Mouse (Mus musculus): ENCODE measurements at regions not wholly inside any gene's neighbourhood (a gene's known extent, or its start where the extent isn't known, plus 50 kb on each side); places are given as distances from the start of the nearest gene placed in this dataset.

DNA sequence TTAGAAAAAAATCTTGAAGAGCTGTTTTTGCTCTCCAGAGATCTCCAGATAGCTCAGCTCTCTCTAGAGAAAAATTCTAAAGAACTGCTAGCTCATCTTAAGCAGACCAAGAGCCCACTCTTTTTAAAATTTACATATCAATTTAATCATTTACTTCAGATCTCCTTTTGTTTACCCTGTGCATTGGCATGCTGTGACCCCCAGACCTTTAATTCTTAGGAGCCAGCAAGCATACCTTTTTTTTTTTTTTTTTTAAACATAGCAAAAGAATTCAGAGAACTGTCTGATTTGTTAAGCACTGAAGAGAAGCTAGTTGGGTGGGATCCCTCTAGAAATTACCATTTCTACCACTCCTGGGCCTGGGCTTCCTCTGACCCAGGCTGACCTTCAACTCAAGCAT is 285.5 kb upstream of the Klf12 start:
- no peak for DNase-seq (ENCODE audit: low spot score)
- Histone ChIP-seq H3K4me3 (ENCODE audit: low read depth, low read length) (no peak overlapping the region), H3K27ac (replicated peaks; ENCODE audit: low read depth, low read length) (no peak overlapping the region), H3K27me3 (ENCODE audit: control insufficient read depth, insufficient read depth, low read length) (no peaks in the 10 kb centered on the region), H3K36me3 (ENCODE audit: control insufficient read depth, insufficient read depth, low read length) (no peaks in the 10 kb centered on the region), H3K9ac (ENCODE audit: low read length) (no peak overlapping the region), H3K9me3 (ENCODE audit: control insufficient read depth, low read length) (no peaks in the 10 kb centered on the region), H3K4me1 (ENCODE audit: control insufficient read depth, insufficient read depth, low read length) (no peaks in the 10 kb centered on the region), H3K4me2 (ENCODE audit: low read depth, severe bottlenecking) (no peak overlapping the region)
- no peak for ATAC-seq (ENCODE audit: insufficient number of reproducible peaks, low FRiP score, low TSS enrichment, low read depth)

DNA sequence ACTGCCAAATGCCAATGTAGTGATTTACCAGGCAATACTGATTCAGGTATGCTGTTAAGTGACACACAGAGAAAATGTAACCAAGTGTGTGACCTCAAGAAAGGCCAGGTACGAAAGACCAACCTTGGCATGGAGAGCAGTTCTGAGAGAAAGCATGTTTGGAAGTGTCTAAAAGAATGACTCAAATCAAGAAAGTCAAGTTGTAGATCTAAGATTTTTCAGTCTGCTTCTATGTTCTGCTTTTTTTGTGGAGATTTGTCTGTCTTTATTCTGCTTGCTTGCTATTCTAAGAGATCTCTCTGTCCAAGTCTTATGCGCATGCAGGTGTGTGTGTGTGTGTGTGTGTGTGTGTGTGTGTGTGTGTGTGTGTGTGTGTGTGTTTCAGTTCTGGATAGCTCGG is 277.4 kb upstream of the Klf12 start:
- no peak overlapping the region for H3K27ac ChIP-seq (replicated peaks; ENCODE audit: low read depth, low read length)
- H3K9ac ChIP-seq (ENCODE audit: low read length), result no peak overlapping the region
- 90% methylated on average over 3 of the region's 3 CpGs for WGBS
- ATAC-seq (ENCODE audit: insufficient number of reproducible peaks, low FRiP score, low TSS enrichment, low read depth), result no peak
- H3K4me3 ChIP-seq (ENCODE audit: low read depth, low read length), result no peak overlapping the region
- H3K4me2 ChIP-seq (ENCODE audit: low read depth, severe bottlenecking), result no peak overlapping the region
- no peaks in the 10 kb centered on the region for H3K27me3 ChIP-seq (ENCODE audit: control insufficient read depth, insufficient read depth, low read length)
- H3K36me3 ChIP-seq (ENCODE audit: control insufficient read depth, insufficient read depth, low read length), result no peaks in the 10 kb centered on the region
- no peaks in the 10 kb centered on the region for H3K4me1 ChIP-seq (ENCODE audit: control insufficient read depth, insufficient read depth, low read length)
- no peak for DNase-seq (ENCODE audit: low spot score)
- H3K9me3 ChIP-seq (ENCODE audit: control insufficient read depth, low read length), result no peaks in the 10 kb centered on the region

DNA sequence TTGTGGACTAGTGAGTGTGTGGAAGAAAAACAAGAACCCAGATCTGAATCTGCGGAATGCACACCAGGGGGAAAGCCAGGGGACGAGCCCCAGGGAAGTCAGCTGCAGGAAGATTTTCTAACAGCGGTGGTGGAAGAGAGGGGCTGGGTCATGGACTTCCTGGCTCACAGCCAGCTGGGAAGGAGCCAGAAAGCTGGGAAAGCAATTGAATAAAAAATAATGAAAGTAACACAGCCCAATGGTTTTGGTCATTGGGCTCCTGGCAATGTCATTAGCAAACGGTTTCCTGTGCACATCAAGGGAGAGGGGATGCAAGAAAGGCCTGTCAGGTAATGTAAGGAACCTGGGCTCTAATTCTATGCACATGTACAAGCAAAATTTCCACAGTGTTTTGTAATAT is 273.9 kb upstream of the Klf12 start:
- Histone ChIP-seq H3K27ac (replicated peaks; ENCODE audit: low read depth, low read length) (no peak overlapping the region), H3K4me3 (ENCODE audit: low read depth, low read length) (no peak overlapping the region), H3K4me1 (ENCODE audit: control insufficient read depth, insufficient read depth, low read length) (no peaks in the 10 kb centered on the region), H3K27me3 (ENCODE audit: control insufficient read depth, insufficient read depth, low read length) (no peaks in the 10 kb centered on the region), H3K9me3 (ENCODE audit: control insufficient read depth, low read length) (no peaks in the 10 kb centered on the region), H3K4me2 (ENCODE audit: low read depth, severe bottlenecking) (no peak overlapping the region), H3K9ac (ENCODE audit: low read length) (no peak overlapping the region), H3K36me3 (ENCODE audit: control insufficient read depth, insufficient read depth, low read length) (no peaks in the 10 kb centered on the region)
- 14% methylated on average over 4 of the region's 4 CpGs for WGBS
- peak; percentile 79 for DNase-seq (ENCODE audit: low spot score)
- ATAC-seq (ENCODE audit: insufficient number of reproducible peaks, low FRiP score, low TSS enrichment, low read depth), result peak; percentile 75; the same call in 1 of the 2 replicates

DNA sequence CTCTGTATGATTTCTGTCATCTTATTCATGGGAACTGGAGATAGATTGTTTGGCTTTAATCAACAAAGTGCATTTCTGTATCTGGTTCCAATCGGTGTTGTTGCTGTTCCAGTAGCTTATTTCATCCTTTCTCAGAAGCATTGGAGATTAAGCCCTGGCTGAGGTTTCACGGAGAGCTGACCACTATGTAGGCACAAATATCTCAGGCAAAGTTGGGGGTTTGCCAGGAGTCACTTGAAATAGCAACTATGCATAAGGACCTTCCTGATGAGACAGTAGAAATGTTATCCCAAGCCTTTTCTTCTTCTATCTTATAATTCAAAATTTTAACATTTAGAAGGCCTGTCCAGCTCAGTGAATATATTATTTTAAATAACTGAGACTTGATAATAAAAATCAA is 268.0 kb upstream of the Klf12 start:
- no peak overlapping the region for H3K27ac ChIP-seq (replicated peaks; ENCODE audit: low read depth, low read length)
- no peak overlapping the region for H3K4me2 ChIP-seq (ENCODE audit: low read depth, severe bottlenecking)
- no peak overlapping the region for H3K4me3 ChIP-seq (ENCODE audit: low read depth, low read length)
- no peaks in the 10 kb centered on the region for H3K9me3 ChIP-seq (ENCODE audit: control insufficient read depth, low read length)
- DNase-seq (ENCODE audit: low spot score), result no peak
- 82% methylated on average over 2 of the region's 2 CpGs for WGBS
- H3K9ac ChIP-seq (ENCODE audit: low read length), result no peak overlapping the region
- no peaks in the 10 kb centered on the region for H3K4me1 ChIP-seq (ENCODE audit: control insufficient read depth, insufficient read depth, low read length)
- ATAC-seq (ENCODE audit: insufficient number of reproducible peaks, low FRiP score, low TSS enrichment, low read depth), result no peak
- H3K27me3 ChIP-seq (ENCODE audit: control insufficient read depth, insufficient read depth, low read length), result no peaks in the 10 kb centered on the region
- no peaks in the 10 kb centered on the region for H3K36me3 ChIP-seq (ENCODE audit: control insufficient read depth, insufficient read depth, low read length)

DNA sequence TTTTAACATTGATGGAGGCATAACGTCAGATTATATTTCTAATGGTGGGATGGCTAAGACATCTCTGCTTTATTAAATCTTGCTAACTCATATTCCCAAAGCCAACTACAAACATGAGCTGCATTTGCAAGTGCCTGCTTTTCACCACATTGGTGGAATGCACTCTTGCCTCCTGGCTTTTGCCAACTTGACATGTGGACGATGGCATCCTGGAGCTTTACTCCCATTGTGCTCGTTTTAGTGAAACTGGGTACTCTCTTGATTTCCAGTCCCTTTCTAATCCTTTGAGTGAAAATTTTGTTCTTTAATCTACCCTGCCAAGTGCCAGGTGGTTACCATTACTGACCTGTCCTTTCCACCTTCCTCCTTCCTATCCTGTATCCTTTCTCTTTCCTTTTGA is 265.8 kb upstream of the Klf12 start:
- ATAC-seq (ENCODE audit: insufficient number of reproducible peaks, low FRiP score, low TSS enrichment, low read depth), result no peak
- Histone ChIP-seq H3K4me3 (ENCODE audit: low read depth, low read length) (no peak overlapping the region), H3K9me3 (ENCODE audit: control insufficient read depth, low read length) (no peaks in the 10 kb centered on the region), H3K4me1 (ENCODE audit: control insufficient read depth, insufficient read depth, low read length) (no peaks in the 10 kb centered on the region), H3K27ac (replicated peaks; ENCODE audit: low read depth, low read length) (no peak overlapping the region), H3K9ac (ENCODE audit: low read length) (no peak overlapping the region), H3K27me3 (ENCODE audit: control insufficient read depth, insufficient read depth, low read length) (no peaks in the 10 kb centered on the region), H3K4me2 (ENCODE audit: low read depth, severe bottlenecking) (no peak overlapping the region), H3K36me3 (ENCODE audit: control insufficient read depth, insufficient read depth, low read length) (no peaks in the 10 kb centered on the region)
- WGBS, result 80% methylated on average over 3 of the region's 3 CpGs
- no peak for DNase-seq (ENCODE audit: low spot score)

DNA sequence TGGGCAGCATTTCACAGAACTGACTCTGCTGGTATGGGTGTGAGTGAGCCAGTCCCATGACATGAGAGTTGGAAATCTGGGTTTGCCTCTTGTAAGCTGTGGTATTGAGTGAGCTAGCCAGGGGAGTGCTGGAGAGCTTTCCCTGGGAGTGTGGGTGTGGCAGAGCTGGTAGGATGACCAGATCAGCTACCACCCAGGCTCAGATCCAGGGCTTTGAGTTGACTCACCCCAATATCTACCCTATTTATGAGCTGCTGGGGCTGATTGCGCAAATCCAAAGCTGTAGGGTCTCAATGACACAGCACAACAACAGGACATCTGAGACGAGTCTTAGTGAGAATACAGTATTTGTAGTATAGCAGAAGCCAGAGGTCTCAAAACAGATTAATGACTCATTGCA is 245.7 kb upstream of the Klf12 start:
- H3K4me3 ChIP-seq (ENCODE audit: low read depth, low read length), result no peak overlapping the region
- WGBS, result 84% methylated on average over 2 of the region's 2 CpGs
- no peaks in the 10 kb centered on the region for H3K27me3 ChIP-seq (ENCODE audit: control insufficient read depth, insufficient read depth, low read length)
- DNase-seq (ENCODE audit: low spot score) (no peak), ATAC-seq (ENCODE audit: insufficient number of reproducible peaks, low FRiP score, low TSS enrichment, low read depth) (no peak)
- H3K4me1 ChIP-seq (ENCODE audit: control insufficient read depth, insufficient read depth, low read length), result no peaks in the 10 kb centered on the region
- H3K27ac ChIP-seq (replicated peaks; ENCODE audit: low read depth, low read length), result no peak overlapping the region
- H3K9me3 ChIP-seq (ENCODE audit: control insufficient read depth, low read length), result no peaks in the 10 kb centered on the region
- H3K36me3 ChIP-seq (ENCODE audit: control insufficient read depth, insufficient read depth, low read length), result no peaks in the 10 kb centered on the region
- no peak overlapping the region for H3K9ac ChIP-seq (ENCODE audit: low read length)
- no peak overlapping the region for H3K4me2 ChIP-seq (ENCODE audit: low read depth, severe bottlenecking)

DNA sequence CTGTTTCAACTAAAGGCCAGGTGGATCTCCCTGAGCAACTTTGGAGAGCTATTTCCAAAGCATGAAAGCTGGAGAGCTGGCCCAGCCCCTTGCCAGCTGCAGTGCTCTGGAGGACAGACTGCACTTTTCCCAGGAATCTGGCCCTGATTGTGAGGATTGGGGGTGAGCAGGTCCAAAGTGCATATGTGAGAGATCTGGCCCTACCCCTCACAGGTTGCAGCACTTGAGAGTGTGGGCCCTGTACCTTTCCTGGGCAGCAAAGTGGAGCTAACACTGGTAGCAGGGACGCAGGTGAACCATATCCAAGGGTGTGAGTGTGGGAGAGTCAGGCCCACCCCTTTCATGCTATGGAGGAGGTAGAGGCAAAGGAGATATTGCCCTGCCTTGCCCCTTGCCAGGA is 245.3 kb upstream of the Klf12 start:
- no peak overlapping the region for H3K27ac ChIP-seq (replicated peaks; ENCODE audit: low read depth, low read length)
- no peak overlapping the region for H3K4me3 ChIP-seq (ENCODE audit: low read depth, low read length)
- H3K9me3 ChIP-seq (ENCODE audit: control insufficient read depth, low read length), result no peaks in the 10 kb centered on the region
- no peak for ATAC-seq (ENCODE audit: insufficient number of reproducible peaks, low FRiP score, low TSS enrichment, low read depth)
- no peak for DNase-seq (ENCODE audit: low spot score)
- WGBS, result 68% methylated on average over 1 of the region's 1 CpGs
- no peaks in the 10 kb centered on the region for H3K27me3 ChIP-seq (ENCODE audit: control insufficient read depth, insufficient read depth, low read length)
- H3K4me2 ChIP-seq (ENCODE audit: low read depth, severe bottlenecking), result no peak overlapping the region
- H3K9ac ChIP-seq (ENCODE audit: low read length), result no peak overlapping the region
- H3K4me1 ChIP-seq (ENCODE audit: control insufficient read depth, insufficient read depth, low read length), result no peaks in the 10 kb centered on the region
- no peaks in the 10 kb centered on the region for H3K36me3 ChIP-seq (ENCODE audit: control insufficient read depth, insufficient read depth, low read length)

DNA sequence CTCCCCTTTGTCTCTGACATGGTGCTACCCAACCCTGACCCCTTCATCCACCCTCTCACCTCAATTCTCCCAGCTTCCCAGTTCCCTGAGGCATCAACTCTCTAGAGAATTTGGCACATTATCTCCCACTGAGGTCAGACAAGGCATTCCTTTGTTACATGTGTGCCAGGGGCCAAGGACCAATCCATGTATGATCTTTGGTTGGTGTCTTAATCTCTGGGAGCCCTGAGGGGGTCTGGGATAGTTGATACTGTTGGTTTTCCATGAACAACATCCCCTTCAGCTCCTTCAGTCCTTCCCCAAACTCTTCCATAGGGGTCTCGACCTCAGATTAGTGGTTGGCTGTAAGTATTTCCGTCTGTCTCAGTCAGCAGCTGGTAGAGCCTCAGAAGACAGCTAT is 224.9 kb upstream of the Klf12 start:
- H3K27me3 ChIP-seq (ENCODE audit: control insufficient read depth, insufficient read depth, low read length), result no peaks in the 10 kb centered on the region
- DNase-seq (ENCODE audit: low spot score) (no peak), ATAC-seq (ENCODE audit: insufficient number of reproducible peaks, low FRiP score, low TSS enrichment, low read depth) (no peak)
- H3K4me3 ChIP-seq (ENCODE audit: low read depth, low read length), result no peak overlapping the region
- no peak overlapping the region for H3K4me2 ChIP-seq (ENCODE audit: low read depth, severe bottlenecking)
- H3K4me1 ChIP-seq (ENCODE audit: control insufficient read depth, insufficient read depth, low read length), result no peaks in the 10 kb centered on the region
- H3K9ac ChIP-seq (ENCODE audit: low read length), result no peak overlapping the region
- no peaks in the 10 kb centered on the region for H3K9me3 ChIP-seq (ENCODE audit: control insufficient read depth, low read length)
- no peaks in the 10 kb centered on the region for H3K36me3 ChIP-seq (ENCODE audit: control insufficient read depth, insufficient read depth, low read length)
- H3K27ac ChIP-seq (replicated peaks; ENCODE audit: low read depth, low read length), result no peak overlapping the region
- 62% methylated on average over 2 of the region's 2 CpGs for WGBS

DNA sequence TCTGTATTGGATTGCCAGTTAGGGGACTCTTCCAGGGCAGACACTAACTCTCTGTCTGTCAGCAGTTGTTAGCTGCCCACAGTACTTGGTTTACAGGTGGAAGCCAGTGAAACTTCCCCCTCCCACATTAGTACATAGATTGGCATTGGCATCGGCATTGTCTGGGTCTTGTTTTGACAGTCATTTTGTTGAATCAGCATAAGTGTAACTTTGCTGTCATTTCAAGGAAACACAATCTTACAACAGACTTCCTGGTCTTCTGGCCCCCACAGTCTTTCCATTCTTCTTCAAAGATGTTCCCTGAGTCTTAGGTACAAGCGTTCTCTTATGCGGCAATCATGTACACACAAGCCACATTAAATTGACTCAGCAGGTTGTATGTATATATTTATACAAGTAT is 223.6 kb upstream of the Klf12 start:
- H3K4me3 ChIP-seq (ENCODE audit: low read depth, low read length), result no peak overlapping the region
- no peaks in the 10 kb centered on the region for H3K36me3 ChIP-seq (ENCODE audit: control insufficient read depth, insufficient read depth, low read length)
- no peak overlapping the region for H3K4me2 ChIP-seq (ENCODE audit: low read depth, severe bottlenecking)
- H3K27me3 ChIP-seq (ENCODE audit: control insufficient read depth, insufficient read depth, low read length), result no peaks in the 10 kb centered on the region
- DNase-seq (ENCODE audit: low spot score) (no peak), ATAC-seq (ENCODE audit: insufficient number of reproducible peaks, low FRiP score, low TSS enrichment, low read depth) (no peak)
- WGBS, result 93% methylated on average over 3 of the region's 3 CpGs
- no peak overlapping the region for H3K27ac ChIP-seq (replicated peaks; ENCODE audit: low read depth, low read length)
- H3K9me3 ChIP-seq (ENCODE audit: control insufficient read depth, low read length), result no peaks in the 10 kb centered on the region
- H3K9ac ChIP-seq (ENCODE audit: low read length), result no peak overlapping the region
- H3K4me1 ChIP-seq (ENCODE audit: control insufficient read depth, insufficient read depth, low read length), result no peaks in the 10 kb centered on the region
